Mouse (Mus musculus): ENCODE measurements around the gene Tmem178. TPM values are rescaled to one million over a fixed set of nuclear protein-coding genes. Genes with fewer than 3 reads are reported as not detected.

Tmem178 gene
- polyA plus RNA-seq, 1 experiment from 2014 or later = 33.9 TPM

GRCm38 (mm10) chr17:80955998-80956811, 11.8 kb downstream of the Tmem178 start:
- H3K4me1 ChIP-seq (replicated peaks; ENCODE audit: control insufficient read depth, insufficient read depth, low read length) = peaks cover 24% of the 10 kb centered on the region
- ATAC-seq (ENCODE audit: low FRiP score) (no peak), DNase-seq (ENCODE audit: low spot score) (no peak)
- peaks cover 6% of the 10 kb centered on the region; the same call in 1 of the 2 replicates for H3K9me3 ChIP-seq (ENCODE audit: control insufficient read depth, low read length)
- no peaks in the 10 kb centered on the region for H3K27me3 ChIP-seq (ENCODE audit: control insufficient read depth, insufficient read depth, low read length)
- no peak overlapping the region for H3K4me2 ChIP-seq (replicated peaks)
- no peak overlapping the region for H3K4me3 ChIP-seq (replicated peaks; ENCODE audit: low read length)
- H3K9ac ChIP-seq = no peak overlapping the region
- H3K36me3 ChIP-seq (replicated peaks; ENCODE audit: control insufficient read depth, insufficient read depth) = no peaks in the 10 kb centered on the region
- 78% methylated on average over 10 of the region's 10 CpGs for WGBS
- H3K27ac ChIP-seq = no peak overlapping the region

DNA sequence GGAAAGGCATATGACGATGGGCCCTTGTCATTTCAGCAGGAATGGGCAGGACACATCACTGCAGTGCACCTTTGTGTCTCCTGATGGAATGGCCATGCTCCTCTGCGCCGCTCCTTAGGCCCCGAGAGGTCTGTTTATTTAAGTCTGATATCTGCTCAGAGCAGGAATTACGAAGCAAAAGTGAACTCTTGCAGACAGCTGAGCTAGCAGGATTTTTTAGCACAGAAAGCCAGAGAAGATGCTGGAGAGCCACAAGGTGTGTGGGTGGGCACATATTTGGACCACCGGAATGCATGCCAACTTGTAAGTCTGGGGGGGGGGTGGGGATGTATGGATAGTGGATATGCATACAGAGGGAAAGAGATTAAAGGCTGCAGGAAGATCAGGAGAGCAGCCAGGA, 13.9 kb downstream of the Tmem178 start:
- peaks cover 6% of the 10 kb centered on the region; the same call in 1 of the 2 replicates for H3K9me3 ChIP-seq (ENCODE audit: control insufficient read depth, low read length)
- peaks cover 6% of the 10 kb centered on the region; the same call in 1 of the 2 replicates for H3K4me1 ChIP-seq (replicated peaks; ENCODE audit: control insufficient read depth, insufficient read depth, low read length)
- no peaks in the 10 kb centered on the region for H3K27me3 ChIP-seq (ENCODE audit: control insufficient read depth, insufficient read depth, low read length)
- H3K27ac ChIP-seq = no peak overlapping the region
- no peaks in the 10 kb centered on the region for H3K36me3 ChIP-seq (replicated peaks; ENCODE audit: control insufficient read depth, insufficient read depth)
- no peak overlapping the region for H3K9ac ChIP-seq
- DNase-seq (ENCODE audit: low spot score) (no peak), ATAC-seq (ENCODE audit: low FRiP score) (no peak)
- no peak overlapping the region for H3K4me2 ChIP-seq (replicated peaks)
- no peak overlapping the region for H3K4me3 ChIP-seq (replicated peaks; ENCODE audit: low read length)
- 79% methylated on average over 6 of the region's 6 CpGs for WGBS

- H3K36me3 ChIP-seq (replicated peaks; ENCODE audit: control insufficient read depth, insufficient read depth) = no peaks in the 10 kb centered on the region
- ATAC-seq (ENCODE audit: low FRiP score) (no peak), DNase-seq (ENCODE audit: low spot score) (no peak)
- no peak overlapping the region for H3K4me3 ChIP-seq (replicated peaks; ENCODE audit: low read length)
- no peak overlapping the region for H3K27ac ChIP-seq
- WGBS = 84% methylated on average over 2 of the region's 2 CpGs
- H3K9me3 ChIP-seq (ENCODE audit: control insufficient read depth, low read length) = peaks cover 6% of the 10 kb centered on the region; the same call in 1 of the 2 replicates
- H3K9ac ChIP-seq = no peak overlapping the region
- no peak overlapping the region for H3K4me2 ChIP-seq (replicated peaks)
- no peaks in the 10 kb centered on the region for H3K4me1 ChIP-seq (replicated peaks; ENCODE audit: control insufficient read depth, insufficient read depth, low read length)
- no peaks in the 10 kb centered on the region for H3K27me3 ChIP-seq (ENCODE audit: control insufficient read depth, insufficient read depth, low read length)
These were observed 15.4 kb downstream of the Tmem178 start for GRCm38 (mm10) chr17:80959840-80960239.

DNA sequence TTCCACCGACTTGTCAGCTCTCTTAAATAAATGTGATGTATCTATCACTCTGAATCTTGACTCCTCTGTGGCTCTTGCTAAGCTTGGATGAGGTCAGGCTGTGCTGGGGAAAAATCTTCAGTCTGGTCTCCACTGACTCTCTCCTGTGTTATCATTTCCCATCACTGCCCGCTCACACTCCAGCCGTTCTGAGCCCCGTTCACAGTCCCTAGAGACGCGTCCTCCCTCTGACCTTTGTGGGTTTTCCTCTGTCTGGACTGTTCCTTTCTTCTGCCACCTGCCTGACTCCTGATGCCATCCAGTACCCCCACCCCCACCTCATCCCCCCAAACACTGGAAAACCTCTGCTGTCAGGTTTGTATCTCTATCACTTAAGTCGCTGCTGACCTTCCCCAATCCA, 23.0 kb downstream of the Tmem178 start:
- Histone ChIP-seq H3K4me2 (replicated peaks) (no peak overlapping the region), H3K9ac (no peak overlapping the region), H3K36me3 (replicated peaks; ENCODE audit: control insufficient read depth, insufficient read depth) (no peaks in the 10 kb centered on the region), H3K27ac (peak overlapping the region; percentile 29; the same call in 1 of the 2 replicates), H3K9me3 (ENCODE audit: control insufficient read depth, low read length) (no peaks in the 10 kb centered on the region), H3K4me1 (replicated peaks; ENCODE audit: control insufficient read depth, insufficient read depth, low read length) (peaks cover 44% of the 10 kb centered on the region), H3K27me3 (ENCODE audit: control insufficient read depth, insufficient read depth, low read length) (no peaks in the 10 kb centered on the region), H3K4me3 (replicated peaks; ENCODE audit: low read length) (no peak overlapping the region)
- ATAC-seq (ENCODE audit: low FRiP score) (no peak), DNase-seq (ENCODE audit: low spot score) (no peak)
- 43% methylated on average over 7 of the region's 7 CpGs for WGBS

DNA sequence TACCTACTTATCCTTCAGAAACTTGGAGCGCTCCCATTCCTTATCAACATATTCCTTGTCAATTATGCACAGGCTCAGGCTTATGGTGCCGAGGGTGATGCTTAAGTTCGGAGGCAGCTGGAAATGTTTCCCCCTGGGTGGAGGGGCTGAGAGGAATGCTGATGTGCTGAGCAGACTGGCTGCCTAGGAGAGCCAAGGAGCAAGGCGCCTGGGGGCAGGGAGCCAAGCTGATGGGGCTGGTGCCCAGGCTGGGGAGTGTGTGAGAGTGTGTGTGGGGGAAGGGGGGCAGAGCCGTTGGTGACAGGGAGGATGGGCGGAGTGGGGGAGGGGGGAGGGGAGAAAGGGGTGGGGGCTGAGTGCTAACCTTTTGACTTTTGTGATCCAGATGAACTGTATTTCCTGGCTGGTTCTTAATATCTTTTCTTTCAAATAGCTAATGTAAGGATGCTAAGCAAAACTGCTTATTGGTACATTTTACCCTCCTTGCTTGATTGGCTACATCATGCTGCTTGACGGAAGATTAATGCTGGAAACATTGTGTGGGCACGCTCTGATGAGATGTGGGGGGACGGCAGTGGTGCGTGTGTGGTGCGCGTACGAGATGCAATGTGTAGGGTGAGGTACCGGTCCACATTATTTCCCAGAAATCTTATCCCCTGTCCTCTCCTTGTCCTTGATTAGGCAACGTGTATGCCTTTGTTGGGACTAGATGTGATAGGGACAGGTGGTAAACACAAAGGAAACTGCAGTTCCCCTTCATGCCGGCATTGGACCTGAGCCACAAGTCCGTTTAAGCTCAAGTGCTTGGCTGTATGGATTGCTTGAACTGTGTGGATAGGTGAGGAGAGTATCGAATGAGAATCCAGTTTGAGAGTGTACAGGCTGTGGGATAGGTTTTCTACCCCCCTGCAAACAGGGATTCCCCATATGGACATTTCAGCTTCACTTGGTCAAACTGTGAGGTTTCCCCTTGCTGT, 25.5 kb downstream of the Tmem178 start:
- Histone ChIP-seq H3K9me3 (ENCODE audit: control insufficient read depth, low read length) (no peaks in the 10 kb centered on the region), H3K27ac (peak overlapping the region; percentile 34), H3K36me3 (replicated peaks; ENCODE audit: control insufficient read depth, insufficient read depth) (no peaks in the 10 kb centered on the region), H3K27me3 (ENCODE audit: control insufficient read depth, insufficient read depth, low read length) (no peaks in the 10 kb centered on the region), H3K9ac (peak overlapping the region; percentile 26), H3K4me2 (replicated peaks) (peak overlapping the region; percentile 32), H3K4me3 (replicated peaks; ENCODE audit: low read length) (no peak overlapping the region), H3K4me1 (replicated peaks; ENCODE audit: control insufficient read depth, insufficient read depth, low read length) (peaks cover 44% of the 10 kb centered on the region)
- 32% methylated on average over 18 of the region's 18 CpGs for WGBS
- ATAC-seq (ENCODE audit: low FRiP score) (peak; percentile 88), DNase-seq (ENCODE audit: low spot score) (peak; percentile 68)

- H3K4me1 ChIP-seq (replicated peaks; ENCODE audit: control insufficient read depth, insufficient read depth, low read length) = peaks cover 44% of the 10 kb centered on the region
- no peaks in the 10 kb centered on the region for H3K9me3 ChIP-seq (ENCODE audit: control insufficient read depth, low read length)
- no peak overlapping the region for H3K9ac ChIP-seq
- H3K4me2 ChIP-seq (replicated peaks) = no peak overlapping the region
- DNase-seq (ENCODE audit: low spot score) = no peak
- H3K27me3 ChIP-seq (ENCODE audit: control insufficient read depth, insufficient read depth, low read length) = no peaks in the 10 kb centered on the region
- no peak for ATAC-seq (ENCODE audit: low FRiP score)
- no peaks in the 10 kb centered on the region for H3K36me3 ChIP-seq (replicated peaks; ENCODE audit: control insufficient read depth, insufficient read depth)
- peak overlapping the region; percentile 34 for H3K27ac ChIP-seq
- 55% methylated on average over 10 of the region's 10 CpGs for WGBS
- no peak overlapping the region for H3K4me3 ChIP-seq (replicated peaks; ENCODE audit: low read length)
These were observed 26.3 kb downstream of the Tmem178 start for GRCm38 (mm10) chr17:80970716-80971115.

DNA sequence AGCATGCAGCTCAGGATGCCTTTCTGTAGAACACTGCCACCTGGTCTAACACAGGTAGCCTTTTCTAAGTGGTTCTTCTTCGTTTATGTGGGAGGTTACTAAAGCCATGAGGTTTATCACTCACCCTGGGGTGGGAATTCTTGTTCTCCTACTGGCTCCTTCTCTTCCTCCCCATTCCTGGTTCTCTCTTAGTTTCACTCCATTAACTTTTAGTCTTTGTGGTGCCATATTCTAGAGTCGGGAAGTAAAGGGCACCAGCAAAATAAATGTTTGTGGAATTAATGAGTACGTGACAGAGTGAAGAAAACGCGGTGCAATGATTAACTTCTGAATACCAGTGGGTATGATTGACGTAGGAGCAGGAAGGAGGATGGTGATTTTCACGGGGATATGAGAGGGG, 28.5 kb downstream of the Tmem178 start:
- Histone ChIP-seq H3K9ac (no peak overlapping the region), H3K4me2 (replicated peaks) (no peak overlapping the region), H3K27ac (no peak overlapping the region), H3K9me3 (ENCODE audit: control insufficient read depth, low read length) (no peaks in the 10 kb centered on the region), H3K36me3 (replicated peaks; ENCODE audit: control insufficient read depth, insufficient read depth) (no peaks in the 10 kb centered on the region), H3K4me3 (replicated peaks; ENCODE audit: low read length) (no peak overlapping the region), H3K4me1 (replicated peaks; ENCODE audit: control insufficient read depth, insufficient read depth, low read length) (peaks cover 32% of the 10 kb centered on the region), H3K27me3 (ENCODE audit: control insufficient read depth, insufficient read depth, low read length) (no peaks in the 10 kb centered on the region)
- no peak for ATAC-seq (ENCODE audit: low FRiP score)
- no peak for DNase-seq (ENCODE audit: low spot score)
- 68% methylated on average over 7 of the region's 7 CpGs for WGBS

DNA sequence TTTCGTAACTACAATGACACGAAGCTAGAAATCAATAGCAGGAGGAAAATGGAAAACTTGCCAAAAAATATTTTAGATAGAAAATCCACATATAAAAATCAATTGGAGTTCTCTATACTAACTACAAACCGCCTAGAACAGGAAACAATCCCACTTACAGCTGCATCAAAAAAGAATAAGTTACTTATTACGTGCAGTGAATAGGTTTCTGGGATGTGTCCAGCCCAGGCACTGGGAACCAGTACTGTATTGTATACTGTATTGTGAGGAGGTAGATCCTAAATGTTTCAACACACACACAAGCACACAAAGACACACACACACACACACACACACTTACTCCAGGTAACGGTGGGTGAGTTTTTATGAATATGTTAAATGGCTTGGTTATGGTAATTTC, 32.8 kb downstream of the Tmem178 start:
- no peak overlapping the region for H3K9ac ChIP-seq
- no peaks in the 10 kb centered on the region for H3K36me3 ChIP-seq (replicated peaks; ENCODE audit: control insufficient read depth, insufficient read depth)
- no peak overlapping the region for H3K27ac ChIP-seq
- no peak for DNase-seq (ENCODE audit: low spot score)
- whole genome bisulfite sequencing = 85% methylated on average over 5 of the region's 5 CpGs
- peaks cover 7% of the 10 kb centered on the region; the same call in 1 of the 2 replicates for H3K4me1 ChIP-seq (replicated peaks; ENCODE audit: control insufficient read depth, insufficient read depth, low read length)
- no peak overlapping the region for H3K4me2 ChIP-seq (replicated peaks)
- no peaks in the 10 kb centered on the region for H3K9me3 ChIP-seq (ENCODE audit: control insufficient read depth, low read length)
- H3K4me3 ChIP-seq (replicated peaks; ENCODE audit: low read length) = no peak overlapping the region
- ATAC-seq (ENCODE audit: low FRiP score) = no peak
- no peaks in the 10 kb centered on the region for H3K27me3 ChIP-seq (ENCODE audit: control insufficient read depth, insufficient read depth, low read length)

DNA sequence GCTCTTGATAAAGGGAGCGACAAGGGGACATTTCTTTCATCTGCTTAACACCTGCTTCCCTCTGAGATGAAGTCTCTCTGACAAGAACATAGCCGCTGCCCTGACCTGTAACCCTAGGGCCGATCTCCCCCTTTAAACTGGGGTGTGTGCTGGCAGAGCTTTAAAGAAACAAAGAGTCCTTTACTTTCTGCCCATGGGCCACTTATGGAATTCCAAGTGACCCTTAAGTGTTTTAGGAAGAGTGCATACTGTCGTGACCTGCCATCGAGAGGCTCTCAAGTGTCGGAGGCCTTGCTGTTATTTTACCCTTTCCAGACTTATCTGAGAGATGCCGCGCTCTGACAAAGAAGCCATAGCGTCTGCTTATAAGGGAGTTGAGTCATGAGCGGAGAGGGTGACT, 35.7 kb downstream of the Tmem178 start:
- no peaks in the 10 kb centered on the region for H3K9me3 ChIP-seq (ENCODE audit: control insufficient read depth, low read length)
- H3K36me3 ChIP-seq (replicated peaks; ENCODE audit: control insufficient read depth, insufficient read depth) = no peaks in the 10 kb centered on the region
- H3K27me3 ChIP-seq (ENCODE audit: control insufficient read depth, insufficient read depth, low read length) = no peaks in the 10 kb centered on the region
- ATAC-seq (ENCODE audit: low FRiP score) = no peak
- peaks cover 12% of the 10 kb centered on the region; the same call in 1 of the 2 replicates for H3K4me1 ChIP-seq (replicated peaks; ENCODE audit: control insufficient read depth, insufficient read depth, low read length)
- H3K9ac ChIP-seq = no peak overlapping the region
- H3K4me2 ChIP-seq (replicated peaks) = no peak overlapping the region
- DNase-seq (ENCODE audit: low spot score) = no peak
- 84% methylated on average over 10 of the region's 10 CpGs for WGBS
- no peak overlapping the region for H3K4me3 ChIP-seq (replicated peaks; ENCODE audit: low read length)
- H3K27ac ChIP-seq = no peak overlapping the region
